Mouse (Mus musculus) heart, embryonic 13.5 days (tissue): Measurements from ENCODE around the gene Coq4. TPM values are rescaled to one million over a fixed set of nuclear protein-coding genes. Genes with fewer than 3 reads are reported as not detected.

Source experiments
- ATAC-seq: fragments of 200-750 bp; cut with Nextera tagmentation; 2 replicates; pipeline ENCODE4 v1.8.0; 2017; ENCODE audit warnings: moderate TSS enrichment; ENCODE audit not compliant: insufficient number of reproducible peaks, low FRiP score, low TSS enrichment; ENCODE audit errors: extremely low read depth
- H3K27ac ChIP-seq: fragments of 300-500 bp; sonication (generic); replicated peaks from 2 replicates; pipeline ENCODE4 v1.5.1; 2015; ENCODE audit warnings: moderate library complexity, mild to moderate bottlenecking, inconsistent platforms
- H3K27me3 ChIP-seq: fragments of 300-500 bp; sonication (generic); replicated peaks from 2 replicates; pipeline ENCODE4 v1.6.1; 2015; ENCODE audit warnings: mild to moderate bottlenecking, inconsistent platforms
- H3K36me3 ChIP-seq: fragments of 300-500 bp; sonication (generic); 2 replicates; pipeline ENCODE4 v1.6.1; 2015; ENCODE audit warnings: mild to moderate bottlenecking, inconsistent platforms
- H3K4me1 ChIP-seq: fragments of 300-500 bp; sonication (generic); 2 replicates; pipeline ENCODE4 v1.6.1; 2015; ENCODE audit warnings: inconsistent platforms
- H3K4me2 ChIP-seq: fragments of 300-500 bp; sonication (generic); 2 replicates; pipeline ENCODE4 v1.6.1; 2015; ENCODE audit warnings: inconsistent platforms, mild to moderate bottlenecking, moderate library complexity
- H3K4me3 ChIP-seq: fragments of 300-500 bp; sonication (generic); 2 replicates; pipeline ENCODE4 v1.5.1; 2015; ENCODE audit warnings: moderate library complexity, mild to moderate bottlenecking, inconsistent platforms
- H3K9ac ChIP-seq: fragments of 300-500 bp; sonication (generic); 2 replicates; pipeline ENCODE4 v1.6.1; 2015; ENCODE audit warnings: inconsistent platforms, mild to moderate bottlenecking, moderate library complexity
- H3K9me3 ChIP-seq: fragments of 300-500 bp; sonication (generic); 2 replicates; pipeline ENCODE4 v1.6.1; 2016; ENCODE audit warnings: inconsistent platforms
- WGBS: fragments of 180-500 bp; shearing (Covaris S2); methylation state at CpG from one replicate; pipeline ENCODE4 v1.1.7; 2015; ENCODE audit warnings: mixed read lengths; 5-methylcytosine and 5-hydroxymethylcytosine counted together
- polyA plus RNA-seq: library from polyadenylated mRNA; unstranded; fragments of >200 nt; fragmentation: Nextera tagmentation; extraction: Ambion mirVana; gene quantifications from 2 replicates; pipeline ENCODE4 v1.2.1, GENCODE M21; 2015

The Coq4 gene
- 24.6 and 26.2 TPM in 2 replicates for polyA plus RNA-seq

- peak; percentile 67; the same call in 1 of the 2 replicates for ATAC-seq
- whole genome bisulfite sequencing, result 2% methylated on average over 31 of the region's 31 CpGs
- Histone ChIP-seq H3K9me3 (no peaks in the 10 kb centered on the region), H3K4me2 (peak within 1 kb of the TSS; percentile 81), H3K4me3 (peak within 1 kb of the TSS; percentile 71), H3K27me3 (no peaks in the 10 kb centered on the region), H3K27ac (peak within 1 kb of the TSS; percentile 67), H3K36me3 (peaks cover 65% of the 10 kb centered on the region), H3K4me1 (peaks cover 19% of the 10 kb centered on the region), H3K9ac (peak within 1 kb of the TSS; percentile 80)
These were observed at the start of gene Coq4 for GRCm38 (mm10) chr2:29787104-29787917. Gene Coq4 (plus strand): TSS chr2:29787493.

GRCm38 (mm10) chr2:29738799-29739198 is 48.5 kb upstream of the Coq4 start:
- no peak for ATAC-seq
- H3K4me2 ChIP-seq, result no peak overlapping the region
- no peak overlapping the region for H3K9ac ChIP-seq
- H3K27ac ChIP-seq, result no peak overlapping the region
- no peaks in the 10 kb centered on the region for H3K9me3 ChIP-seq
- no peaks in the 10 kb centered on the region for H3K27me3 ChIP-seq
- peaks cover 67% of the 10 kb centered on the region for H3K36me3 ChIP-seq
- WGBS, result 55% methylated on average over 4 of the region's 4 CpGs
- peaks cover 12% of the 10 kb centered on the region for H3K4me1 ChIP-seq
- no peak overlapping the region for H3K4me3 ChIP-seq

DNA sequence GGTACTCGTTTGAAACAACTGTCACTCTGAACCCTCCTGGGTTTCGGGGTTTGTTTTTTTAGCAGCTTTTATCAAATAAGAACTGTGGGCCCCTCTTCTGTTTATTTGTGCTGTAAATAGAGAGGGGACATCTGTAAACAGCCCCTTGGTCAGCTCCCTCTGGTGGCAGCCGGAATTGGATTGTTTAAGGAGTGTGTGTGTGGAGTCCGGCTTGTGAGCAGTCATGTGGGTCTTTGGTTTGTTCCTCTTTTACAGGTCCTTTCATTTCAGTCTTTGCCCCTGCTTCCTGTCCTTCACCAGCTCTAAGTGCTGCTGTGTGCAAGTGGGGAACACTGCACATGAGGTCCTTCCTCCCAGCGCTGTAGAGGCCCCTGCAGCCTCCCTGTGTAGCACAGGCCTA is 47.9 kb upstream of the Coq4 start:
- ATAC-seq, result no peak
- no peak overlapping the region for H3K27ac ChIP-seq
- no peaks in the 10 kb centered on the region for H3K9me3 ChIP-seq
- H3K9ac ChIP-seq, result no peak overlapping the region
- no peak overlapping the region for H3K4me3 ChIP-seq
- 70% methylated on average over 5 of the region's 5 CpGs for WGBS
- H3K4me2 ChIP-seq, result no peak overlapping the region
- H3K36me3 ChIP-seq, result peaks cover 61% of the 10 kb centered on the region
- H3K27me3 ChIP-seq, result no peaks in the 10 kb centered on the region
- H3K4me1 ChIP-seq, result peaks cover 12% of the 10 kb centered on the region

- H3K9ac ChIP-seq, result no peak overlapping the region
- no peak for ATAC-seq
- H3K4me1 ChIP-seq, result peaks cover 12% of the 10 kb centered on the region
- H3K36me3 ChIP-seq, result peaks cover 44% of the 10 kb centered on the region
- H3K4me3 ChIP-seq, result no peak overlapping the region
- 87% methylated on average over 6 of the region's 6 CpGs for WGBS
- no peak overlapping the region for H3K4me2 ChIP-seq
- no peaks in the 10 kb centered on the region for H3K9me3 ChIP-seq
- H3K27me3 ChIP-seq, result peaks cover 14% of the 10 kb centered on the region
- no peak overlapping the region for H3K27ac ChIP-seq
These were observed 46.1 kb upstream of the Coq4 start for GRCm38 (mm10) chr2:29741207-29741606.

GRCm38 (mm10) chr2:29744256-29744655 is 43.0 kb upstream of the Coq4 start:
- peaks cover 44% of the 10 kb centered on the region for H3K27me3 ChIP-seq
- no peak overlapping the region for H3K9ac ChIP-seq
- WGBS, result 82% methylated on average over 6 of the region's 6 CpGs
- no peak overlapping the region for H3K4me2 ChIP-seq
- no peak overlapping the region for H3K27ac ChIP-seq
- H3K4me3 ChIP-seq, result no peak overlapping the region
- H3K36me3 ChIP-seq, result peaks cover 14% of the 10 kb centered on the region
- no peak for ATAC-seq
- H3K4me1 ChIP-seq, result peaks cover 7% of the 10 kb centered on the region
- no peaks in the 10 kb centered on the region for H3K9me3 ChIP-seq

DNA sequence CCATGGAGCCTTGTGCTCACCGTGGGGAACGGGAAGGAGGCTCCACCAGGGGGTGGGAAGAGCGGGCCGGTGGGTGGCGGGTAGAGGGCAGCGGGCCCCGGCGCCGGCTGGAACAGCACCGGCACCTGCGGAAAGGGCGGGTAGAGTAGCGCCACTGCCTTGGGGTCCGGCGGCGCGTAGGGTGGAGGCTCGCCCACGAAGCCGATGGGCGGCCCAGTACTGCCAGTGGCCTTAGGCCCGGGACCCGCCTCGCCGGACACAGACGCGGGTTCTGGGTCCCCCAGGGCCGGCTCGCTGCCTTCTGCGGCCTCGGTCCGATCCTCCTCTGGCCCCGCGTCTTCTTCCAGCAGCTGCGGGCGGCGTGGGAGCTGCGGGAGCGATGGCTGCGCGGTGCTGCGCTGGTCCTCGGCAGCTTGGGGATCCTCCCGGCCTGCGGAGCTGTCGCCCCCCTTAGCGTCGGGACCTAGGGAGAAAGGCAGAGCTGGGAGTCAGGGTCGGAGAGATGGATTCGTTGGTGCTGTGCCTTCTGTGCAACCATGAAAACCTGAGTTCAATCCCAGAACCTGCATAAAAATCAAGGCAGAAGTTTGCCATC is 40.0 kb upstream of the Coq4 start:
- H3K27ac ChIP-seq, result no peak overlapping the region
- 3% methylated on average over 50 of the region's 50 CpGs for WGBS
- H3K4me2 ChIP-seq, result peak overlapping the region; percentile 80
- peak overlapping the region; percentile 51 for H3K4me3 ChIP-seq
- H3K27me3 ChIP-seq, result peaks cover 73% of the 10 kb centered on the region
- H3K4me1 ChIP-seq, result peaks cover 14% of the 10 kb centered on the region
- H3K36me3 ChIP-seq, result no peaks in the 10 kb centered on the region
- peak overlapping the region; percentile 77 for H3K9ac ChIP-seq
- ATAC-seq, result no peak
- no peaks in the 10 kb centered on the region for H3K9me3 ChIP-seq

DNA sequence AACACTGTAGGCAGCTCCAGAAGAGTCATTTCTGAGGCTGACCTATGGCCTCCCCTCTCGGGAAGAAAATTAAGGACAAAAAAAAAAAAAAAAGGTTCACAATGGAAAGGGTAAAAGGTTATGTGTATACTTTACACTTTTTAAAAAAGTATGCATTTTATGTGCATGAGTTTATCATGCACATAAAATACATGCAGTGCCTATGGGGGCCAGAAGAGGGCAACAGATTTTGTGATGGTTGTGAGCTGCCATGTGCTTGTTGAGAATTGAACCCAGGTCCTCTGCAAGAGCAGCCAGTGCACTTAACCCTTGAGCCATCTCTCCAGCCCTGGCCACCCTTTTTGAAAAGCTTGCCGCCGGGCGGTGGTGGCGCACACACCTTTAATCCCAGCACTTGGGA is 39.4 kb upstream of the Coq4 start:
- Histone ChIP-seq H3K4me1 (peaks cover 14% of the 10 kb centered on the region), H3K4me3 (peak overlapping the region; percentile 51; the same call in 1 of the 2 replicates), H3K9ac (no peak overlapping the region), H3K27me3 (peaks cover 79% of the 10 kb centered on the region), H3K4me2 (peak overlapping the region; percentile 80), H3K9me3 (no peaks in the 10 kb centered on the region), H3K36me3 (no peaks in the 10 kb centered on the region), H3K27ac (no peak overlapping the region)
- WGBS, result 44% methylated on average over 5 of the region's 5 CpGs
- ATAC-seq, result no peak

DNA sequence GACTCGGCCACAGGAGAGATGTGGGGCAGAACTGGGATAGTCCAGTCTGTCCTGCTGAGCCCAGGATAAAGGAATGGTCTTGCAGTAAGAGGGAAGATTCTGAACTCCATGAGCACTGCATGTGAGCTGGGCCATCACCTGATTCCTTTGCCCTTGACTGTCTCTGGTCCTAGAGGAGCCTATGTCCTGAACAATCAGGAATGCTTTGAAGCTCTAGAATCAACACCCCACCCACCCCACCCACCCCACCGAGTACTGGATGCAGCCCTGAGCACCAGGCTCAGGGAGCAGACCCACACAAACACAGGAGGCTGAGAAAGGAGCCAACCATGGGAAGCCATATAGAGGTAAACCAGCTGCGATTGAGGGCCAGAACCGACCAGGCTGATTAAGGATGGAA is 38.8 kb upstream of the Coq4 start:
- Histone ChIP-seq H3K27ac (no peak overlapping the region), H3K4me1 (peaks cover 14% of the 10 kb centered on the region), H3K4me2 (no peak overlapping the region), H3K9me3 (no peaks in the 10 kb centered on the region), H3K36me3 (no peaks in the 10 kb centered on the region), H3K4me3 (no peak overlapping the region), H3K9ac (no peak overlapping the region), H3K27me3 (peaks cover 86% of the 10 kb centered on the region)
- 68% methylated on average over 4 of the region's 4 CpGs for WGBS
- ATAC-seq, result no peak

DNA sequence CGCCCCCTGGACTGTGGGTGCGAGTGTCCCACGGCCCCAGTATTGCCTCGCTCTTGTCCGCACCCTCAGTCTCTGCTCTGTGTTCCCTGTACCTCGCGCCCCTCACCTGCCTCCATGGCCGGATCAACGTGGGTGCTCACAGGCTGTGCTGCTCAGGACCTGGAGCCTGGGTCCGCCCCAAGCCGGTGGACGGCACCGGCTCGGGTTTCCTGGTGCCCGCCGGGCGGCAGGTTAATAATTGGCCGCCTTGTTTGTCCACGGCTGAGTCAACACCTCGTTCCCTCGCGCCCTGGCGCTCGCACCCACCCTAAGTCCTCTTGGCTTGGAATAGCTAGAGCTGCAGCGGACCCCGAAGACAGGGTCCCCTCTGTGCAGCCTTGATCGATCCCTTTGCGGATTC is 35.8 kb upstream of the Coq4 start, which contains the start of gene Gm13420:
Gene Gm13420 (minus strand): TSS at position 189 of the 400 bp plus-strand sequence.
- WGBS, result 7% methylated on average over 28 of the region's 28 CpGs
- Histone ChIP-seq H3K4me3 (peak within 1 kb of the TSS; percentile 29), H3K27ac (no peak within 1 kb of the TSS), H3K27me3 (peaks cover 72% of the 10 kb centered on the region), H3K9me3 (no peaks in the 10 kb centered on the region), H3K4me2 (peak within 1 kb of the TSS; percentile 54), H3K4me1 (peaks cover 14% of the 10 kb centered on the region), H3K9ac (peak within 1 kb of the TSS; percentile 40), H3K36me3 (no peaks in the 10 kb centered on the region)
- ATAC-seq, result no peak

- Histone ChIP-seq H3K4me2 (no peak overlapping the region), H3K27ac (no peak overlapping the region), H3K4me3 (no peak overlapping the region), H3K4me1 (peaks cover 9% of the 10 kb centered on the region), H3K36me3 (no peaks in the 10 kb centered on the region), H3K9ac (no peak overlapping the region), H3K27me3 (peaks cover 68% of the 10 kb centered on the region), H3K9me3 (no peaks in the 10 kb centered on the region)
- 75% methylated on average over 5 of the region's 5 CpGs for WGBS
- ATAC-seq, result no peak
These were observed 34.9 kb upstream of the Coq4 start for GRCm38 (mm10) chr2:29752397-29752796.

DNA sequence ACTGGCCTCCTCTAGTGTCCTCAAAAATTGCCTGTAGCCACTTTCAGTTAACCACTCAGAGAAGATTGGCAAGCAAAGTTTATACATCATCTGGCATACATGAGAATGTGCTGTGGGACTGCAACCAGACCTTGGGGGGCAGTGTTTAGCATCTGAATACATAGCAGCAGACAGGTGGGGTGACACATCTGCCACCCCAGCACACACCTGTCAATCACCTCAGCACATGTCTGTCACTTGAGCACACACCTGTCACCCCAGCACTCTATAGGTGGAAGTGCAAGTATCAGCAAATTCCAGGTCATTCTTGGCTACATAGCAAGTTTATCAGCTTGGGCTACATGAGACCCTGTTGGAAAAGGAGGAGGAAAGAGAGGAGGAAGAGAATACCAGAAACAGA is 31.6 kb upstream of the Coq4 start:
- H3K36me3 ChIP-seq, result no peaks in the 10 kb centered on the region
- no peak overlapping the region for H3K4me3 ChIP-seq
- H3K9me3 ChIP-seq, result no peaks in the 10 kb centered on the region
- H3K4me1 ChIP-seq, result peaks cover 6% of the 10 kb centered on the region; the same call in 1 of the 2 replicates
- peaks cover 38% of the 10 kb centered on the region for H3K27me3 ChIP-seq
- no peak for ATAC-seq
- no peak overlapping the region for H3K27ac ChIP-seq
- H3K4me2 ChIP-seq, result no peak overlapping the region
- H3K9ac ChIP-seq, result no peak overlapping the region
